Mouse (Mus musculus) cortical plate, adult 2 months (tissue): Measurements from ENCODE around the gene Osm. TPM values are rescaled to one million over a fixed set of nuclear protein-coding genes. Genes with fewer than 3 reads are reported as not detected.

Experiments
- H3K27ac ChIP-seq: fragments of 200-500 bp; 2 replicates; pipeline ENCODE4 v1.5.1; 2012; ENCODE audit warnings: low read length, control low read depth, inconsistent platforms; ENCODE audit not compliant: insufficient read depth
- H3K4me1 ChIP-seq: fragments of 200-500 bp; 2 replicates; pipeline ENCODE4 v1.6.1; 2011; ENCODE audit warnings: low read length; ENCODE audit not compliant: control insufficient read depth, insufficient read depth
- H3K4me3 ChIP-seq: fragments of 200-500 bp; 2 replicates; pipeline ENCODE4 v1.5.1; 2011; ENCODE audit warnings: mild to moderate bottlenecking, low read length, control low read depth; ENCODE audit not compliant: insufficient read depth
- CTCF ChIP-seq: fragments of 200-500 bp; IDR thresholded peaks from 2 replicates; pipeline ENCODE4 v1.5.1; 2011; ENCODE audit warnings: mild to moderate bottlenecking, control low read depth, low read length; ENCODE audit not compliant: insufficient read depth; ENCODE audit errors: extremely low read depth
- POLR2A ChIP-seq: fragments of 200-500 bp; IDR thresholded peaks from 2 replicates; pipeline ENCODE4 v1.6.1; 2011; ENCODE audit warnings: mild to moderate bottlenecking, low read length, control low read depth; ENCODE audit not compliant: insufficient read depth; ENCODE audit errors: extremely low read depth
- polyA plus RNA-seq: library from polyadenylated mRNA; depleted of rRNA; stranded (reverse); fragments of >200 nt; gene quantifications from 2 replicates; pipeline ENCODE4 v1.2.3, GENCODE M21; 2012

Gene Osm
- polyA plus RNA-seq, 1 experiment: 0.19 TPM

GRCm38 (mm10) chr11:4232644-4233043 is 3.6 kb upstream of the Osm start:
- Histone ChIP-seq H3K4me3 (no peak overlapping the region), H3K4me1 (no peaks in the 10 kb centered on the region), H3K27ac (no peak overlapping the region)
- TF ChIP-seq POLR2A: no peak
- TF ChIP-seq CTCF: no peak

GRCm38 (mm10) chr11:4235052-4235655 is 1.1 kb upstream of the Osm start:
- no peak for TF ChIP-seq POLR2A
- no peak for TF ChIP-seq CTCF
- Histone ChIP-seq H3K4me3 (no peak overlapping the region), H3K27ac (no peak overlapping the region), H3K4me1 (no peaks in the 10 kb centered on the region)

- Histone ChIP-seq H3K4me1 (no peaks in the 10 kb centered on the region), H3K27ac (no peak overlapping the region), H3K4me3 (no peak overlapping the region)
- TF ChIP-seq POLR2A (no peak), CTCF (no peak)
Observed at GRCm38 (mm10) chr11:4236546-4237067, 387 bp downstream of the Osm start.

- no peak overlapping the region for H3K4me3 ChIP-seq
- H3K27ac ChIP-seq: no peak overlapping the region
- no peak for TF ChIP-seq CTCF
- no peak for TF ChIP-seq POLR2A
- H3K4me1 ChIP-seq: no peaks in the 10 kb centered on the region
Observed at GRCm38 (mm10) chr11:4237389-4237912, 1.2 kb downstream of the Osm start.

- no peak overlapping the region for H3K27ac ChIP-seq
- no peaks in the 10 kb centered on the region for H3K4me1 ChIP-seq
- no peak for TF ChIP-seq CTCF
- TF ChIP-seq POLR2A: no peak
- H3K4me3 ChIP-seq: no peak overlapping the region
Observed at GRCm38 (mm10) chr11:4238167-4238566, 1.9 kb downstream of the Osm start.

DNA sequence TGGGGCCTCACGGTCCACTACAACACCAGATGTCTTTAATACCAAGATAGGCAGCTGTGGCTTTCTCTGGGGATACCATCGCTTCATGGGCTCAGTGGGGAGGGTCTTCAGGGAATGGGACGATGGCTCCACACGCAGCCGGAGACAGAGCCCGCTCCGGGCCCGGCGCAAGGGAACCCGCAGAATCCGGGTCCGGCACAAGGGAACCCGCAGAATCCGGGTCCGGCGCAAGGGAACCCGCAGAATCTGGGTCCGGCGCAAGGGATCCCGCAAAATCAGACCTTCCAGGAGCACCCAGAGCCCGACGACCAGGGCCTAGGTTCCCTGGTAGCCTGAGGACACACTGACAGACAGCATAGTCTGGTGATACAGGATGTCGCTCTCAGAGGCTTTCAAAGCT is 3.5 kb downstream of the Osm start:
- TF ChIP-seq CTCF: no peak
- no peak for TF ChIP-seq POLR2A
- Histone ChIP-seq H3K4me3 (no peak overlapping the region), H3K4me1 (no peaks in the 10 kb centered on the region), H3K27ac (no peak overlapping the region)

GRCm38 (mm10) chr11:4240151-4240550 is 3.9 kb downstream of the Osm start:
- TF ChIP-seq CTCF: no peak
- no peak for TF ChIP-seq POLR2A
- H3K4me1 ChIP-seq: no peaks in the 10 kb centered on the region
- H3K27ac ChIP-seq: no peak overlapping the region
- H3K4me3 ChIP-seq: no peak overlapping the region

DNA sequence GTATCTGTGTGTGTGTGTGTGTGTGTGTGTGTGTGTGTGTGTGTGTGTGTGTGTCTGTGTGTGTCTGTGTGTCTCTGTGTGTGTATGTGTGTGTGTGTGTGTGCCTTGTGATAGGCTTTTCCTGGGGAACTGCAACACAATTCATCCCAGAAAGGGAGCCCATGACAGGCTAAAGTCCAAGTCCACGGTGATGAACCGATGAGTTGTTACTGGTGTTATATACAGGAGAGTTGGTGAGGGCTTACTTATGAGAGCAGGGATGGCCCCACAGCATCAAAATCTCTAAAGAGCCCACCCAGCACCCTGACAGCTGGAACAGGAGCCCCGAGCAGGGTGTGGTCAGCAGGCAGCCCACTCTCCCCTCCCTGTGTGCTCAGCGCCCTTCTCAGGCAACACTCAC is 5.0 kb downstream of the Osm start:
- no peak for TF ChIP-seq CTCF
- TF ChIP-seq POLR2A: no peak
- H3K27ac ChIP-seq: no peak overlapping the region
- H3K4me1 ChIP-seq: no peaks in the 10 kb centered on the region
- H3K4me3 ChIP-seq: no peak overlapping the region

DNA sequence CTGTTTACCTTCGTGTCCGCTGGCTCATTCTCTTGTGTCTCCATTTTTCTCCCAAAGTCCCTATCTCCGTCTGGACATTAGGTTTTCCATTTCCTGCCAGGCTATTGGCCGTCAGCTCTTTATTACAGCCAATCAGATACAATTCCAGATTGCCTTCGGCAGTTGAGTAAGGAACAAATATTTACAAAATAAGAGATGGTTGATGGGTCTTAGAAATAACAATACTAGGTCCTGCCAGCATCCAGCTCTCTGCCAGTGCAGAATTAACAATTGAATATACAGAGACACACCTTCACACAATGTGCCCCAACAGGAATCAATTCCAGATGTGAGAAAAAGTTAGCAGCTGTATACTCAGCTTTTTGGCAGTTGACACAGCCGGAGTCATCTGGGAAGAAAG is 9.9 kb downstream of the Osm start:
- Histone ChIP-seq H3K27ac (no peak overlapping the region), H3K4me1 (no peaks in the 10 kb centered on the region), H3K4me3 (no peak overlapping the region)
- TF ChIP-seq CTCF (no peak), POLR2A (no peak)

GRCm38 (mm10) chr11:4246623-4247022 is 10.4 kb downstream of the Osm start:
- Histone ChIP-seq H3K27ac (no peak overlapping the region), H3K4me1 (0 out of 2 replicates have a peak, but pooled peaks cover 1% of the 10 kb centered on the region), H3K4me3 (no peak overlapping the region)
- TF ChIP-seq CTCF (no peak), POLR2A (no peak)

DNA sequence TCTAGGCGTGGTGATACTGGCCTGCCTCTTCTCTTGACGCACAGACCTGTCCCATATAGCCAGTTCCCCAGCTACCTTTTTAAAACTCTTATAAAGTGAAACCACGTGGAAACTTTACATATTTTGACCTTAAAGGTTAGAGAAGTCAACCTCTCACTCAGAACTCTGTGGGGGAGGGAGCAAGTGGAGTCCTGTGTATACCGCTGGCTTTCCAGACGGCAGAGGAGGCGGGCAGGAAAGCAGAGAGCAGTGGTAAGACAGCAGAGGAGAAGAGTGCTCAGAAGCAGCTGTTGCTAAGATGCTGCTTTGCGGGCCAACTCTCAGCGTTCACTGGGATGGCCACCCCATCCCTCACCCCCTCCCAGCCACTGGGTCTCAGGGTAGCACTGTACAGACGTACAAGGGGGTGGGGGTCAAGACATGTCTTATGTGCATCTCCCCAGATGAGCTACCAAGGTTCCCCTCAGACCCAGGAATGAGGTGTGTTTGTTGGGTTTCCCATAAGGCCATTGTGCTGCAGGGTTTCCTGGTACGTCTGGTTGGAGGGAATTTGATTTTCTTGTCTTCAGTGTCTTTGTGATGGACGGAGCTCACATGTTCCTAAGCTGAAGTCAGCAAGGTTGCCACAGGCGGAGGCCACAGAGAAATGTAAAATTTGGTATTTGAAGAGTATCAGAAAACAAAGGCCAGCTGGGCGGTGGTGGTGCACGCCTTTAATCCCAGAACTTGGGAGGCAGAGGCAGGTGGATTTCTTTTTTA is 11.2 kb downstream of the Osm start:
- Histone ChIP-seq H3K4me3 (no peak overlapping the region), H3K4me1 (0 out of 2 replicates have a peak, but pooled peaks cover 2% of the 10 kb centered on the region), H3K27ac (no peak overlapping the region)
- TF ChIP-seq CTCF (no peak), POLR2A (no peak)
